ENCODE assay signal across 10 mouse cellular contexts in genomic region chr1:191720419-191720818, GRCm38 (mm10). TPM values are rescaled to one million over a fixed set of nuclear protein-coding genes. Genes with fewer than 3 reads are reported as not detected.
DNase-seq lines count a peak whose midpoint lies in the region; ATAC-seq and TF ChIP-seq lines count a peak whose summit lies in the region.
"Had no signal": no experiment of that assay in that cellular context is flagged by ENCODE, and none has a peak within 500 bp of the region (broad histone marks: within the 10 kb centered on the region; RNA-seq: fewer than 3 reads in every experiment).

No protein-coding gene starts in this region.

- intact Hi-C loops in gastrocnemius, postnatal 14 days (cut with DNase I; ENCODE audit: low total_unique reads) = no loop called here

- peak overlapping the region; percentile 53; the same call in 1 of the 2 replicates for H3K9ac ChIP-seq in hindbrain, embryonic 12.5 days
- H3K9ac ChIP-seq in hindbrain, embryonic 11.5 days (ENCODE audit: low read depth, low read length) = no peak overlapping the region
- H3K9ac ChIP-seq in embryonic facial prominence, embryonic 12.5 days = no peak overlapping the region
- H3K9ac ChIP-seq in neural tube, embryonic 15.5 days (replicated peaks) = peak overlapping the region; percentile 12
- H3K9ac ChIP-seq: lung, embryonic 15.5 days had no signal

- ATAC-seq in hindbrain, embryonic 12.5 days (ENCODE audit: low FRiP score) = no peak
- no peak for ATAC-seq in hindbrain, embryonic 11.5 days (ENCODE audit: low FRiP score)
- no peak for ATAC-seq in embryonic facial prominence, embryonic 12.5 days (ENCODE audit: insufficient number of reproducible peaks, insufficient read depth, low FRiP score, low TSS enrichment)
- ATAC-seq in neural tube, embryonic 15.5 days (ENCODE audit: low FRiP score) = no peak
- no peak for ATAC-seq in erythroid progenitor cell, adult 5-6 weeks (replicated peaks; ENCODE audit: low FRiP score, poor library complexity, severe bottlenecking)

- H3K4me2 ChIP-seq in hindbrain, embryonic 12.5 days (replicated peaks) = peak overlapping the region; percentile 87
- no peak overlapping the region for H3K4me2 ChIP-seq in hindbrain, embryonic 11.5 days (replicated peaks; ENCODE audit: low read depth, low read length)
- H3K4me2 ChIP-seq in embryonic facial prominence, embryonic 12.5 days (replicated peaks) = 0 out of 2 replicates have a peak overlapping the region, but pooled peaks have one; percentile 15
- peak overlapping the region; percentile 79 for H3K4me2 ChIP-seq in neural tube, embryonic 15.5 days

- peaks cover 24% of the 10 kb centered on the region for H3K4me1 ChIP-seq in hindbrain, embryonic 12.5 days
- no peaks in the 10 kb centered on the region for H3K4me1 ChIP-seq in hindbrain, embryonic 11.5 days (replicated peaks; ENCODE audit: control insufficient read depth, insufficient read depth, low read length)
- peaks cover 19% of the 10 kb centered on the region; the same call in 1 of the 2 replicates for H3K4me1 ChIP-seq in embryonic facial prominence, embryonic 12.5 days
- H3K4me1 ChIP-seq in neural tube, embryonic 15.5 days = peaks cover 33% of the 10 kb centered on the region

- H3K36me3 ChIP-seq in hindbrain, embryonic 12.5 days = peaks cover 12% of the 10 kb centered on the region
- no peaks in the 10 kb centered on the region for H3K36me3 ChIP-seq in hindbrain, embryonic 11.5 days (ENCODE audit: control insufficient read depth, insufficient read depth, low read length)
- peaks cover 26% of the 10 kb centered on the region for H3K36me3 ChIP-seq in embryonic facial prominence, embryonic 12.5 days
- H3K36me3 ChIP-seq in neural tube, embryonic 15.5 days = peaks cover 15% of the 10 kb centered on the region
- H3K36me3 ChIP-seq: G1E had no signal

- no peak for DNase-seq in hindbrain, embryonic 11.5 days (ENCODE audit: low spot score)
- peak in 1 of 2 experiments; percentile 27 for DNase-seq in layer of hippocampus, adult 2 months (ENCODE audit: low spot score in 2 of 2)
- DNase-seq in gastrocnemius, postnatal 14 days = no peak
- DNase-seq in adipocyte (ENCODE audit: low spot score) = no peak

- WGBS in hindbrain, embryonic 12.5 days = 60% methylated on average over 3 of the region's 3 CpGs
- WGBS in hindbrain, embryonic 11.5 days = 67% methylated on average over 3 of the region's 3 CpGs
- 70% methylated on average over 3 of the region's 3 CpGs for WGBS in embryonic facial prominence, embryonic 12.5 days
- WGBS in neural tube, embryonic 15.5 days = 49% methylated on average over 3 of the region's 3 CpGs

- H3K9me3 ChIP-seq in hindbrain, embryonic 12.5 days (replicated peaks) = no peaks in the 10 kb centered on the region
- no peaks in the 10 kb centered on the region for H3K9me3 ChIP-seq in hindbrain, embryonic 11.5 days (ENCODE audit: control insufficient read depth, low read length)
- H3K9me3 ChIP-seq in embryonic facial prominence, embryonic 12.5 days = no peaks in the 10 kb centered on the region
- H3K9me3 ChIP-seq in neural tube, embryonic 15.5 days (replicated peaks) = no peaks in the 10 kb centered on the region
- H3K9me3 ChIP-seq: lung, embryonic 15.5 days had no signal

- no peaks in the 10 kb centered on the region for H3K27me3 ChIP-seq in hindbrain, embryonic 12.5 days
- no peaks in the 10 kb centered on the region for H3K27me3 ChIP-seq in hindbrain, embryonic 11.5 days (ENCODE audit: control insufficient read depth, insufficient read depth, low read length)
- no peaks in the 10 kb centered on the region for H3K27me3 ChIP-seq in embryonic facial prominence, embryonic 12.5 days
- no peaks in the 10 kb centered on the region for H3K27me3 ChIP-seq in neural tube, embryonic 15.5 days (replicated peaks)
- H3K27me3 ChIP-seq: lung, embryonic 15.5 days had no signal

- peak overlapping the region; percentile 1 for H3K4me3 ChIP-seq in hindbrain, embryonic 12.5 days
- H3K4me3 ChIP-seq in hindbrain, embryonic 11.5 days (ENCODE audit: low read depth, low read length) = no peak overlapping the region
- no peak overlapping the region for H3K4me3 ChIP-seq in embryonic facial prominence, embryonic 12.5 days
- H3K4me3 ChIP-seq in layer of hippocampus, adult 2 months = peak overlapping the region; percentile 64
- peak overlapping the region; percentile 32 for H3K4me3 ChIP-seq in neural tube, embryonic 15.5 days (replicated peaks)

- peak; percentile 25 for TF ChIP-seq CTCF in layer of hippocampus, adult 2 months (conservative IDR thresholded peaks at IDR 0.05)

- no peak overlapping the region for H3K27ac ChIP-seq in hindbrain, embryonic 12.5 days
- no peak overlapping the region for H3K27ac ChIP-seq in hindbrain, embryonic 11.5 days (ENCODE audit: low read depth, low read length)
- no peak overlapping the region for H3K27ac ChIP-seq in embryonic facial prominence, embryonic 12.5 days
- H3K27ac ChIP-seq in layer of hippocampus, adult 2 months = peak overlapping the region; percentile 97
- no peak overlapping the region; the same call in 1 of the 2 replicates for H3K27ac ChIP-seq in neural tube, embryonic 15.5 days (replicated peaks)
- H3K27ac ChIP-seq: lung, embryonic 15.5 days had no signal

RNA-seq across cellular contexts. Expression of gene Lpgat1, which starts 2.8 kb away (rescaled TPM):
- 44.4 and 47.8 TPM in 2 replicates for polyA plus RNA-seq in hindbrain, embryonic 12.5 days (2016; fragmentation: Nextera tagmentation; extraction: Ambion mirVana)
- polyA plus RNA-seq in hindbrain, embryonic 11.5 days (2014; fragmentation: Nextera tagmentation; extraction: Ambion mirVana) = 34.1 and 35.9 TPM in 2 replicates
- polyA plus RNA-seq in embryonic facial prominence, embryonic 12.5 days (2016; fragmentation: Nextera tagmentation; extraction: Ambion mirVana) = 37.2 and 40.3 TPM in 2 replicates
- total RNA-seq in layer of hippocampus, adult 2 months (2021) = 100 to 1,000 TPM; 128 to 129 TPM
- polyA plus RNA-seq in neural tube, embryonic 15.5 days (2015; fragmentation: Nextera tagmentation; extraction: Ambion mirVana) = 31.2 and 37.3 TPM in 2 replicates
- 10 to 100 TPM; 20.8 to 21.5 TPM for total RNA-seq in gastrocnemius, postnatal 14 days (2021)
- total RNA-seq in erythroid progenitor cell, adult 5-6 weeks (2015; ENCODE audit: low replicate concordance) = 7.2 and 8.8 TPM in 2 replicates
- total RNA-seq in erythroid progenitor cell, adult 5-6 weeks (2017; ENCODE audit: low replicate concordance) = 5.2 and 8.7 TPM in 2 replicates
- polyA plus RNA-seq: G1E had no signal

Comparison
In these comparisons a context has a peak if more than half of its experiments do, and no peak if none do; other contexts are left out.
1. H3K4me3 ChIP-seq: peak in hindbrain, embryonic 12.5 days (single experiment), layer of hippocampus, adult 2 months (single experiment) and neural tube, embryonic 15.5 days (single experiment); none in hindbrain, embryonic 11.5 days (single experiment) and embryonic facial prominence, embryonic 12.5 days (single experiment).
2. H3K9ac ChIP-seq: peak in hindbrain, embryonic 12.5 days (single experiment) and neural tube, embryonic 15.5 days (single experiment); none in hindbrain, embryonic 11.5 days (single experiment) and embryonic facial prominence, embryonic 12.5 days (single experiment).